Mouse (Mus musculus): ENCODE measurements at regions not wholly inside any gene's neighbourhood (a gene's known extent, or its start where the extent isn't known, plus 50 kb on each side); places are given as distances from the start of the nearest gene placed in this dataset.

DNA sequence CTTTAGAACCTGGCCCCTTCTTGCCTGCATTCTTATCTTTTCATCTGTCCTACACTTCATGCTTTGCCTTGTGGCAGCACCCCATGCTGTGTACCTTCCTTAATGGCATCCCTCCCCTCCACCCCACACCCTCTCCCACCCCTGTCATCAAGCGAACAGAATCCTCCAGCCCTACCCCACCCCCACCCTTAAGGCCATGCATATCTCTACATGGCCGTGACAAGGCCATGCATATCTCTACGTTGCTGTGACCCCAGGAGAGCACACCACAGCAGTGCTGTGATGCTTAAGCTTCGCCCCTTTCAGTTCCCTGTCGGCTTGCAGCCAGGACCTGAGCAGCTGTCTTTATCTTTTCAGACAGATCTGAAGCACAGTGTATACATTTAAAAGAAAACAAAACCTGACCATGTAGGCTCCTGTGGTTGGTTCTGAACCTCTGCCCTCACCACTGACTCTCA, 319.5 kb upstream of the Trib2 start:
- no peak for ATAC-seq

DNA sequence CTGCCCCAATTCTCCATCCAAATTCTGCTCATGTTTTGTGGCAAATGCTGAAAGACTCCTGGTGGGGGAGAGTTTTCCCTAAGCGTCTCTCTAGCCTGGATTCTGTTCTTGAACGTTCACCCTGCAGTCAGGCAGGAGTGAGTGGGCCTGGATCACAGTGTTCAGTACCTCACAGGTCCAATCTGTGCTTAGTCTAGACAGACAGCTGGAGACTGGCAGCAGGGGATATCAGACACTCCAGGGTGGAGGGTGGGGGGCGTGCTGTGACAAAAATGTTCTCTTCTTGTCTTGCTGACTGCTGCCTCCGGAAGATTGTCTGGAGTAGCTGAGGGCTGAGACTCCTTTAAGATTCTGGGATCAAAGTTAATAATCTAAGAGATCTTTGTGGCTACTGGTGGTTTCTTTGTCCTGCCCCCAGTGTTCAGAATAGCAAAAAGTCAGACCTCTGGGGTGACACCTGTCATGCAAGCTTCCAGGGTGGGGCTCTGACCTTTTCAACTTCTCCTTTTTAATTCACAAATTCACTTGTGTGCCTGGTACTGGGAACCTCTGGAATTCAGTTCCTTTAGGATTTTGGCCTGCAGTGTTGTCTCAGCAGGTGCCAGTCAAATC, 319.0 kb upstream of the Trib2 start:
- ATAC-seq, result no peak

DNA sequence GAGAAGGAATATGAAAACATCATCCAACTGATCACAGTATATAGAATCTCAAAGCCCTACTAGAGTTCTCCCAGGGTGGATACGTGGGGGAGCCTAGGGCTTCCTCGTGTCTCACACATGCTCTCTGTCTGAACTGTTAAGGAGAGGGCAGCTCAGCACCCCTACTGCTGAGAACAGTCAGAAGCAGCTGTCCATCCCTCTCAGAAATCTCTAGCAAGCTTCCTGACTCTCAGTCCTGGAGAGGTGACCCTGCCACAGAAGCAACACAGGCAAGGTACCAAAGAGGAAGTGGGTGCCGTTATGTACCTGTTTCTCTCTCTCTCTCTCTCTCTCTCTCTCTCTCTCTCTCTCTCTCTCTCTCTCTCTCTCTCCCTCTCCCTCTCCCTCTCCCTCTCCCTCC, 317.7 kb upstream of the Trib2 start:
- peak; percentile 25 for ATAC-seq

DNA sequence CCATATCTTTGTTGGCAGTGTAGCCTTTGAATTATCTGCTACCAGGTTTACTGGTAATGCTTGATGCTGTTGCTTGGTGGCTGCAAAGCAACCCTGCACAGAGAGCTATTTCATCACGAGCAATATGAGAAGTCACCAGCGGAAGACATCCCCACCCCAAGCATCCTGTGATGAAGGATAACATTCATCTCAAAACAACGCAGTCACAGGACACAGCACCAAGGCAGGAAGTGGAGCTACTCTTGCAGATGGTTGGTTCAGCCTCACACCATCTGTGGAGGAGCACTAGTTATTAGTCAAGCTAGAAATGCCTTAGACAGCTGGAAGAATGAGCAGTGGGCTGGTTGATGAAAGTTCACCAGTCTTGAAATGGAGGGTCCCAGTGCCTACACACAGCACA, 316.5 kb upstream of the Trib2 start:
- peak; percentile 97 for ATAC-seq

DNA sequence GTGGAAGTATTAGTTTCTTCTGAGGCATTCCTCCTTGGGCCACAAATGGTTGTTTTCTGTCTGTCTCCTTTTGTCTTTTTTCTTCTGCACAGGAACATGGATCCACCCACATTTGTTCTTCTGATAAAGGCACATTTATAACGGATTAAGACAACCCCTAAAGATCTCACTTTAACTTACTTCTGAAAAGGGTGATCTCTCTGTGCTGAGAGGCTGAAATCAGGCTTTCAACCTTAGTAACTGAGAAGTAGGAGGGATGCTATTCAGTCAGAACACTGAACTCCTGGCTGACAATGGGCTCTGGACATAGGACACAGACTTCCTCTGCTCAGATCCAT, 315.0 kb upstream of the Trib2 start:
- no peak for ATAC-seq

DNA sequence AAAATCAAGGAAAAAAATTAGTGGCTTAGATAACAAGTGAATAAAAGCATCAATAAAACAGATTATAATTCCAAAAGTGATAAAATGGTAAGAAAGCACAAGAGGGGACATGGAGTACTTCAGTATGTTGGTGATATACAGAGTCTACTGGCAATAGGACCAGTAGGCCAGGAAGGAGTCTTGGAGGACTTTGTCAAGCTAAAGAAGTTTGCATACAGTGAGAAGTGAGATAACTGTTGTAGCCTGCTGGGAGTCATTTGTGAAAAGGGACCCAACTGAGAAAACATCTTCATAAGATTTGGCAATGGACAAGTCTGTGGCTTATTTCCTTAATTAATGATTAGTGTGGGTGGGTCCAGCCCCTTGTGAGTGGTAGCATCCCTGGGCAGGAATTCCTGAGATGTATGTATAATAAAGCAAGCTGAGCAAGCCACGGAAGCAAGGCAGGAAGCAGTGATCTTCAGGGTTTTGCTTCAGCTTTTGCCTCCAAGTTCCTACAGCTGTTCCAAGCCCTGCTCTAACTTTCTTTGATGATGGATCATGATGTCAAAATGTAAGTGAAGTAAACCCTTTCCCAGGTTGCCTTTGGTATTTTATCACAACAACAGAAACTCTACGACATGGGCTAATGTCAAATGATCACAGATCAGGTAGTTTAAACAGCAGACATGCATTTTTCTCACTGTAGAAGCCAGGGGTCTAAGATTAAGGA, 314.5 kb upstream of the Trib2 start:
- ATAC-seq, result no peak

DNA sequence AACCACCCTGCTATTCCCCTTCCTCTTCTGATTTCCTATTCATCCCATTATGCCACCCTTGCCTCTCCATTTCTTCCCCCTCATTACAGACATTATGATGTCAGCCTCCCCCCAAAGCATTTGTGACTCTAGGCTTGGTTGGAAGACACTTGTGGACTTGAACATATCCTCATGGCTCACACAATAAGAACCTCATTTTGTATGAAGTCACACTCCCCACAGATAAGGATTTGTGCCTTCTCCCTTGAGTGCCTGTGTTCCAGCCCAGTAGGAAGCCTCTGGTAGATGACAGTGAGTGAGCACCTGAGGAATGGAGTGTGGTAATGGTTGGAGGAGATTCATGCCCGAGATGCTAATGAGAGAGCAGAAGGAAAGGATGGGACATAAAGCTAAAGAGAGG, 313.9 kb upstream of the Trib2 start:
- no peak for ATAC-seq

DNA sequence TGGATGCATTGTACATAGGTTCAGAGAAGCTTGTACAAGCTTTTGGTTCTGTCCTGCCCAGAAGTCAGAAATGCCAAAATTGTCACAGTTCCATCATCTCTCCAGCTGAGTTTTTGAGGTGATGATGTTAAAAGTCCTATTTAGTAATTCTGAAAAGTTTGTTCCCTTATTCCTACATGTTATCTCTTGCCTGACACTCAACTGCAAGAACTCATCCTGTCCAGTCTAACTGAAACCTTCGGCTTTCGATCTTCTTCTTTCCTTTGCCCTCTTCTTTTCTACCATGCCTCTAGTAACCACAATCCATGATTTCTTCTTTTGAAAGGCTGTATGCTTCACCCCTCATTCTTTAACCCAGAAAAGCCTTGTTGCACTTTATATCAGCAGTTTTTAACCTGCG, 313.2 kb upstream of the Trib2 start:
- no peak for ATAC-seq

DNA sequence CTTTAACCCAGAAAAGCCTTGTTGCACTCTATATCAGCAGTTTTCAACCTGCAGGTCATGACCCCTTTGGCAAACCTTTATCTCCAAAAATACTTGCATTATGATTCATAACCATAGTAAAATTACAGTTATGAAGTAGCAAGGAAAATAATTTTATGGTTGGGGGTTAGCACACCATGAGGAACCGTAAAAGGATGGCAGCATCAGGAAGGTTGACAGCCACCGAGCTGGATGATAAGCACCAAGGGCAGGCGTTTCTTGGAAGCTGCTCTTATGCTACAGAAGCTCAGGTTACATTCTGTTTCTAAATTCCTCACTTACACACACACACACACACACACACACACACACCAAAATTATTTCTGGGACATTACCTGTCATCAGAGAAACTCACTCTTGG, 312.5 kb upstream of the Trib2 start:
- no peak for ATAC-seq

DNA sequence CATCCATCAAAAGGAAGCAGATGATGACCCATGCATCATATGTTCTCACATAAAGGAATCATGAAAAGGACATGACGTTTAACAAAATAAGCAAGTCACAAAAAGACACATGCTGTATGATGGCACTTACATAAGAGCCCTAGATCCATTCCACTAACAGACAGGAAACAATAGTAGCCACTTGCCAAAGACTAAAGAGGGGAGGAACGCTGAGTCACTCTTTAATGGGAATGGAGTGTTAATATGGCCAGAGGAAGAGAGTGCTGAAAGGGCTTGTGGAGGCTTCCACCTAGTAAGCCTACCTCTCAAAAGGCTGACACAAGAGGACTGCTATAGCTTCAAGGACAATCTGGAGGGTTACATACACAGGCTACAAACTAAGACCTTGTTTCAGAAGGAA, 308.2 kb upstream of the Trib2 start:
- no peak for ATAC-seq

DNA sequence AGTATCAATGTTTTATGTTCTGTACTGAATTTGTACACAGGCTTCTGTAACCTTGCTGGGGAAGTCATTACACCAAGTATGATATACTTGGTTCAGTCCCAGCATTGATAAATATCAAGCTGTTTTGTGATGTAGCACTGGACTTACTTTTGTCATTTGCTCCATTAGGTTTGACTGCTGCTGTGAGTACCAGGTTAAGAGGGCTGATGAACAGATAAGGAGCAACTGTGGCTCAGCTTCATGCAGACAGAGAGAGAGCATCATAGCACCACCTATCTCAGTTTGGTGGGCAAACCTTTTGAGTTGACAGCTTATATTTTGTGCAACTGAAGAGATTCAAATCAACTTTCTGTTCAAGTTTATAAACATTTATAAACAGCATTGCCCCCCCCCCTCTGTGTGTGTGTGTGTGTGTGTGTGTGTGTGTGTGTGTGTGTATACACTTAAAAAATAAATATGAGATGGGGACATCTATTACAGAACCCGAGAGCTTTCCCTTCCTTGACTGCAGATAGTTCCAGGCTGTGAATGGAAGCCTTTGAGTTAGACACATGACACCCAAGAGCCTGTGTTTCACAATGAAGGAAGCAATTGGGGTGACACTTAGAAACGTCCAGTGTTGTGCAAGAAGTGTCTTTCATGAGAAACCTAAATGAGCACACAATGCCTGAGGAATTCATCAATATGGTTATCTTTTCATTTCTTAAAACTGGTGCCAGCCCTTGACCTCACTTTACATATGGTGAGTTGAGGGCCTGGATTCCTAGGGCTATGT, 305.8 kb upstream of the Trib2 start:
- no peak for ATAC-seq

DNA sequence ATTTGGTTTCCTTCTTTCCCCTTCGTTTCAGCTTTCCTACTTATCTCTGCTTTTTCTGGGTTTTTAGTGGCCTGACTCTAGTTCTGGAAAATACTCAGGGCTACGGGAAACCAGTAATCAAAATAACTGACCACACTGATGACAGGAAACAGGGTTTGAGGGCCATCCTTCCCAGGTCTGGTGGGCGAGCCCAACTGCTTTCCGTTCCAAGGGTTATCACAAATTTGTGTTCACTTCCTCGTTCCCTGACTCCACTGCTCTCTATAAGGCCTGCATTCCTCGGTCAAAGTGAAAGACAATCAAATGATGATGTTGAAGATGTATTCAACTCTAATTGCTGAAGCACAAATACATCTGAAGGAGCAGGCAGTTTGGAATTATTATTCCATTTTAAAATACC, 305.1 kb upstream of the Trib2 start:
- no peak for ATAC-seq

DNA sequence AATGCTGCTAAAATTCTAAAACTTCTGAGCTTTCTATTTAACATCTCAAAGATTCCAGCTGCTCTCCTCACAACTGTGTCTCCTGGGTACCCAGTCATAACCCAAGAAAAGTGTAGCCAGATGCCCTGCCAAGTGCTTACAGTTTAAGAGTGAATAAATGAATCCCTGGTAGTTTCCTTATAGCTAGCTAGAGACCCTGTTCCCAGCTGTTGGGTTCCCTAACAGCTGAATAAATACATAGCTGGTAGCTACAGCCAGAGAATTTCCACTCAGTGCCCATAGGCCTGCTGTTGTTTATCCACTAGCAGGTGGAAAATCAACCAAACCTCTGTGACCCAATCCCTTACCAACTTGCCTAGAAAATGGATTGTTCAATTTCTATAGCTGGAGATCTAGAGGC, 302.0 kb upstream of the Trib2 start:
- no peak for ATAC-seq

DNA sequence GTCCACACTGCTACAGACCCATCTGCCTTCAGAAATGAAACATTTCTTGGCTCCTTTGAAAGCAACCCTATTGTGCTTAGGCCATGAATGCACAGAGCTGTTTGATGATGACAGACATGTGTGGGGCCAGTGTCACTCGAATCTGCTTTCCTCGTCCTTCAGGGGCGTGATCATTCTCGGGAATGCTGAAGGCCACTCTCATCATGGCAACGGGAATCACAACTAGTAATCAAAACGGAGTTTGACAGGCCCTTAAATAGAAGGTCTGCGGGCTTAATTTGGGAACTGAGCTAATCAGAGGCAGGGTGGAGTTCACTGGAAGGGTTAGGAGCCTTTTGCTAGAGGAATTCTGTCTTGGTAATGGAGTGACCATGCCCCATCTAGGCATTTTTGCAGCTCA, 290.2 kb upstream of the Trib2 start:
- no peak for ATAC-seq

DNA sequence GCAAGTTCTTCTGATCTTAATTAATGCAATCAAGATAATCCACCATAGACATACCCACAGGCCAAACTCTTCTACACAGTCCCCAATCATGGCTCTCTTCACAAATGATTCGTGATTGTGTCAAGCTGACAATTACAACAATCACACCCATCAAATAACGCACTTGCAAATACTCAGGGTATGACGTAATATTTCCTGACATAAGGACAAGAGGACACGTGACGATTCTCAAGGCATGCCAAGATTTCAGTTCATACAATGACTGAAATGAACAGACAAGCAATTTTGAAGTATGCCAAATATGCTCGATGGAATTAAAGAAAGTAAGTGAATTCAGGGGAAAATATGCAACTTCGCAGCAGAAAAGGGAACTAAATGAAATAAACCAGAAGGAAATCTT, 282.1 kb upstream of the Trib2 start:
- no peak for ATAC-seq

DNA sequence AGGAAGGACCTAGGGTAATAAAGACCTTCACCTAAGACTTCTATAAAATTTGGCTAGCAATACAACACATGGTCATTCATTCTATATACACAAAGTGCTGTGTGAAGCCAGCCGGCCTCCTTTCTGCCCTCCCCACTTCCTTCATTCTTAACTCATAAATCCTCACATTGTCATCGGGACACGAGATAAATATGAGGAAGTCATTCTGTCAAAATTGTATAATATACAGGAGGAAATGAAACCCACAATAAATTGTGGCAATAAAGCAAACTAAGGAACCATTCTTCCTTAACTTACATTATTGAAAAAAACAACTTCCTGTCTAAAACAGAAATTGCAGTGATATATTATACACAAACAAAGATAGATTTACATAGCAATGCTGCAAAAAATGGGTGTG, 275.9 kb upstream of the Trib2 start:
- ATAC-seq, result no peak

DNA sequence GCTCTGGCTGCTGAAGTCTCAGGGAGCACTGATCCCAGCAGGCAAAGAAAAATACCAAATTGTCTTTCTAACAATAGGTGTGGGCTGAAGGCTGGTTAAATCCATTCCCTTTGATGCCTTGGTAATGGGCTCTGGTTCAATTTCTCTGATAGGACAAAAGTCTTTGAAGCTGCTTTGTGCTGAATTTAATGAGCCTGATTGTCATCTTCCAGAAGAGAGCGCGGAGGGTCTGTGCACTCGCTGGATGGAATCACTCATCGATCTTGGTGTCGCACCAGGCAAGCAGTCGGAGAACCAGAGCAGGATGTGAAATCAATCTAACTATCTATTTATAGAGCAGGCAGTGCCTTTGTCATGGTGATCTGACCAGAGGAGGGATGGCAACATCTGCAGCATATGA, 274.6 kb upstream of the Trib2 start:
- no peak for ATAC-seq

DNA sequence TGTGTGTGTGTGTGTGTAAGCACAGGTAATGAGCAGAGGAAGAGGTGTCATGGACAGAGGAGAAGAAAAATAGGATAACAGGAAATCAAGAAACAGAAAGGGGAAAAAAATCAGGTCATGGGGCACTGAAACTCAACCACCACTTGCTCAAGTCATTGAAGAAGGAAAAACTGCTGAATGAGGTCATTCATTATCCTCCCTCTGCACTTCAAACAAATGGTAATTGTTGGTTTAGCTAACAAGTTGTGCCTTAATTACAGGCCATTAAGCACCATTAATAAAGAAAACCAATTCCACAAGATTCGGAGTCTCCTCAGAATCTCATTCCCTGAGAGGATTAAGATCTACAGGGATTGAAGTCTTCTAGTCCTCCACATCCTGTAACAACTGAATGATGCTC, 266.5 kb upstream of the Trib2 start:
- no peak for ATAC-seq

DNA sequence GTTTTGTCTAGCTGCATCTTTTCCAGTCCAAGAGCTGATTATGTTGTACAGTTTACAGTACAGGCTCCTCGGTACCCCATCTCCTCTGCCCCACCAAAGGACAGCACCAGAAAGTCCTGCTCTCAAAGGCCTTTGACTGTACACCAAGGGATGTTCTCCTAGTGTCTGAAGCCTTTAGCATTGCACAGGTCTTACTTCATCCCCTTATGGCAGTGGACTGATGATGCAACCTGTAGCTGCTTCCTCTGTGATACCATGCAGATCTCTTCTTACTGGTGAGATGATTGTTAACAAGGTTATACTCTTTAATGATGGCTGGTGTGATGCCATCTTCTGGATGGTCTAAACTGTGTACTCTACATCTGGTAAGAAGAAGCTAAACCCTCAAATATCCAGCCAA, 260.5 kb upstream of the Trib2 start:
- no peak for ATAC-seq

DNA sequence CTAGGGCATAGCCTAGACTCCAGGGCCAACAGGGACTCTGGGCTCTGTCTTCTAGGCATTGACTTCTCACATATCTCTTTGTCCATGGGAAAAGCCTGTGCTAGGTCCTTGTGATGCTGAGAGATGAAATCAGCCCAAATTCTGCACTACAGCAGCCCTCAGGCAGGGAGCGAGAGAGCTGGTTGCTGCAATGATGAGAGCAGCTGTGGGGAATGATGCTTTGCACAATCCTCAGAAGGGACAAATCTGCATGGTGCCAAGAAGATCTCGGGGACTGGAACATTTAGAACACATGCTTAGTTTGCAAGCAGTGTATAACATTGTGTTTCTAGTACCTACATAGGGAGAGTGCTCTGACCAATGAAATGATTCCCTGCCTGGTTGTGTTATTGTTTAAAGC, 259.2 kb upstream of the Trib2 start:
- ATAC-seq, result no peak

DNA sequence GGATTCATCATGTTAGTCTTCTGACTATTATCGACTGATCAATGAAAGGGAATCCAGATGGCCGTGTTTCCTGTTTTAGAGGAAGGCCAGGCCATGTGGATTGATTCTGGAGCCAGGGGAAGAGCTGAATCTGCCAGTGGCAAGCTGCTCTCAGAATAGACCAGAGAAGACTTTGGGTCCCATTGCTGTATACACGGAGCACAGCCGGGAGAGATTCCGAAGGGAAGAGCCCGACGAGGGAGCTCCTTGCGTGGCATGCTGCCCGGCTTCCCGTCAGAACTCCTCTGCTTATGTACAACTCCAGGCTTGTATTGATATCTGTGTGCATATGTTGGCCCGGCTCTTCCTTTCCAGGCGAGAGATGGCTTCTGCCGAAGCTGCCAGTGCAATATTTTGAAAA, 252.2 kb upstream of the Trib2 start:
- ATAC-seq, result no peak

DNA sequence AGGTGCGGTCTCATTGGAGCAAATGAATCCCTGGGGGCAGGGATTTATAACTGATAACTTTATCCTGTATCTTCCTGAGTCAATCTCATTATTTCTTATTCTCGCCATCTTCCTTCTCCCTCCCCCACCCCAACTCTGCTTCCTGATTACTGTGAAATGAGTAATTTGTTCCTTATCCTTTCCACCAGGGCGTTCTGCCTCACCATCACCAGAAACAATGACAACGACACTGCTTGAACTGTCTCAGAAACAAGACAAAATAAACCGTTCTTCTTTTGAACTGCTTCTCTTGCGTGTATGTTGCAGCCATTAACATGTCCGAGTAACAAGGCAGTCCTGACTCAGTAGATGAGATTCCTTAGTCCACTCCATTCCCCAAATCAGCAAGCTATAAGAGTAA, 246.0 kb upstream of the Trib2 start:
- ATAC-seq, result no peak

DNA sequence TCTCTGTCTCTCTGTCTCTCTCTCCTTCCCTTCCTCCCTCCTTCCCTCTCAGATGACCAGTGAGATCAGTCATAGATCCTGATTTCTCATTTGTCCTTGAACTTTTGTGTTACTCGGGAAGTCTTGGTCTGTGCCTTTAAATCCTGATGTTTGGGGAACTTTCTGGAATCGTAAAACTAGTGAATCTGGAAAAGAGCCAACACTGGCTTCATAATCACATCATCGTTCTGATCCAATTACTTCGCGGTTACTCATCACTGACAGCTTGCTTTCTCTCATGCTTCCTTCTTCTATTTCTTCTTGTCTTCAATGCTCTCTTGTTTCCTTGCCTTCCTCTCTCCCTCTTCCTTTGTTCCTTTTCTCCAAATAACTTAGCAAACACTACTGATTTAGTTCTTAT, 243.7 kb upstream of the Trib2 start:
- no peak for ATAC-seq

DNA sequence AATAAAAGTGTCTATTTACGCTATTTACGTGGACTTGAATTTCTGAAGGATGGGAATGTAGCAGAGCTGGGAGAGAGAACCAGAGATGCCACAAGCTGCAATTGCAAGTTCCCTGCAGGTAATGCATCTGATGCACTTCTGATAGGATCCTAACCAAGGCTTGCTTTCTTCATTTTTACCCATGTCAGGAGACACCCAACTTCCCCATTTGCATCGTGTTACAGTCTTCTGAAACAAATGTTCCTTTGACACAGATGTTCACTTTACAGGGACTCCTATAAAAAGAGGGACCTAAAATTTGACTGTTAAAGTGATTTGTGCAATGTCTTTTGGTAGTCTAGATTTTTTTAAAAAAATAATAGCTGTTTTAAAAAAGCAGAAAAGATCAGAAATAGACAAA, 241.5 kb upstream of the Trib2 start:
- ATAC-seq, result no peak
